Mouse (Mus musculus) c-Kit-positive CD71-positive TER-119-positive erythroid progenitor cells, embryonic 14.5 days (primary cell): ENCODE results near the gene Epb41l4b.

Source experiments
- DNase-seq: peaks from one replicate; pipeline ENCODE4 v3.0.0-alpha.2; 2013; ENCODE audit warnings: low spot score

Gene Epb41l4b

GRCm38 (mm10) chr4:57143026-57143937 is at the start of gene Epb41l4b:
TSS of gene Epb41l4b (minus strand) at chr4:57143437.
- peak; percentile 45 for DNase-seq

GRCm38 (mm10) chr4:57191543-57192283 is 48.5 kb upstream of the Epb41l4b start:
- DNase-seq = no peak

GRCm38 (mm10) chr4:57189881-57190280 is 46.6 kb upstream of the Epb41l4b start:
- no peak for DNase-seq

- no peak for DNase-seq
Measured at GRCm38 (mm10) chr4:57186035-57186434, 42.8 kb upstream of the Epb41l4b start.

- no peak for DNase-seq
Measured at GRCm38 (mm10) chr4:57185462-57185861, 42.2 kb upstream of the Epb41l4b start.

- no peak for DNase-seq
Measured at GRCm38 (mm10) chr4:57183493-57183892, 40.3 kb upstream of the Epb41l4b start.

- no peak for DNase-seq
Measured at GRCm38 (mm10) chr4:57181538-57181937, 38.3 kb upstream of the Epb41l4b start.

GRCm38 (mm10) chr4:57178881-57179280 is 35.6 kb upstream of the Epb41l4b start:
- DNase-seq = no peak

- DNase-seq = no peak
Measured at GRCm38 (mm10) chr4:57175329-57175728, 32.1 kb upstream of the Epb41l4b start.

- DNase-seq = no peak
Measured at GRCm38 (mm10) chr4:57172861-57173260, 29.6 kb upstream of the Epb41l4b start.

GRCm38 (mm10) chr4:57171817-57172216 is 28.6 kb upstream of the Epb41l4b start:
- DNase-seq = no peak

GRCm38 (mm10) chr4:57168680-57169079 is 25.4 kb upstream of the Epb41l4b start:
- DNase-seq = no peak

- DNase-seq = no peak
Measured at GRCm38 (mm10) chr4:57168277-57168676, 25.0 kb upstream of the Epb41l4b start.

- DNase-seq = peak; percentile 37
Measured at GRCm38 (mm10) chr4:57166922-57167870, 24.0 kb upstream of the Epb41l4b start.

GRCm38 (mm10) chr4:57165654-57166053 is 22.4 kb upstream of the Epb41l4b start:
- no peak for DNase-seq

GRCm38 (mm10) chr4:57164578-57165210 is 21.5 kb upstream of the Epb41l4b start:
- DNase-seq = no peak

- DNase-seq = no peak
Measured at GRCm38 (mm10) chr4:57162789-57163722, 19.8 kb upstream of the Epb41l4b start.

GRCm38 (mm10) chr4:57160571-57160970 is 17.3 kb upstream of the Epb41l4b start:
- no peak for DNase-seq

GRCm38 (mm10) chr4:57156549-57157169 is 13.4 kb upstream of the Epb41l4b start:
- DNase-seq = no peak

- DNase-seq = no peak
Measured at GRCm38 (mm10) chr4:57153838-57154237, 10.6 kb upstream of the Epb41l4b start.
